Mouse (Mus musculus) ES-E14 (cell line): ENCODE measurements around the gene Nlgn3.

Experiments used
- CHD2 ChIP-seq: IDR thresholded peaks from 2 replicates; pipeline ENCODE4 v1.6.1; 2014; ENCODE audit warnings: mild to moderate bottlenecking, low read depth, low read length, inconsistent platforms
- HCFC1 ChIP-seq: IDR thresholded peaks from 2 replicates; pipeline ENCODE4 v1.6.1; 2012; ENCODE audit warnings: low read length, inconsistent platforms, borderline replicate concordance; ENCODE audit not compliant: insufficient read depth
- MAFK ChIP-seq: IDR thresholded peaks from 2 replicates; pipeline ENCODE4 v1.6.1; 2014; ENCODE audit warnings: mild to moderate bottlenecking, low read depth, low read length, inconsistent platforms; ENCODE audit not compliant: insufficient read depth
- ZC3H11A ChIP-seq: IDR thresholded peaks from 2 replicates; pipeline ENCODE4 v1.6.1; 2012; ENCODE audit warnings: low read depth, mild to moderate bottlenecking, inconsistent platforms, low read length, borderline replicate concordance
- ZNF384 ChIP-seq: IDR thresholded peaks from 2 replicates; pipeline ENCODE4 v1.6.1; 2012; ENCODE audit warnings: low read depth, low read length, inconsistent platforms

DNA sequence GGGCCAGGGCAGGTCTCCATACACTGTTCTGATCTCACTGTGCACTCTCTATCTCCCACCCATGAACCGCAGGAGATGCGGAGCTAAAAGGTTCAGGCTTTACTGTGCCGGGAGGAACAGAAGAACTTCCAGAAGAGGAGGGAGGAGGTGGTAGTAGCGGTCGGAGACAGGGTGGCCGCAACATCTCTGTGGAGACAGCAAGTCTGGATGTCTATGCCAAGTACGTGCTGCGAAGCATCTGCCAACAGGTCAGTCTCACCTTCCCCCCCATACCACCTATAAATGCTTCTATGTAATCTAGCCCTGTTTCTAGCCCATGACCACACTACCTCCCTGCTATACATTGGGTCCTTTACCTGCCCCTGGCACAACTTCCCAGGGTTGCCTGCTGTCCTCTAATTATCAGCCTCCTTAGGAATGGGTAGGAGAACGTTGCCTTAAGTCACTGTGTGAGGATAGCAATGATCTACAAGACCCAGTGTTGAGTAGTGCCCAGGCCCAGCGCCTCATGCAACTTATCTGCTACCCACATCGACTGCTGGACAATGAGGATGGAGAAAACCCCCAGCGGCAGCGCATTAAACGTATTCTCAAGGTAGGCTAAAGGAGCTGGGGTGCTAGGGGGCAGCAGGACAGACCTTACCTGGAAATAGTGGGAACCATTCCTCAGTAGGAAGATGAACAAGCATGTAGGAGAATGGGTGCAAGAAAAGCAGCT, 12.9 kb upstream of the Nlgn3 start:
- TF ChIP-seq HCFC1 (no peak), CHD2 (no peak), MAFK (no peak), ZC3H11A (no peak), ZNF384 (no peak)
